Mouse (Mus musculus) MEL (cell line): ENCODE data around the gene Sugp2. TPM values are rescaled to one million over a fixed set of nuclear protein-coding genes. Genes with fewer than 3 reads are reported as not detected.
A peak's percentile ranks its signal among the peaks of the same experiment; 100 is the strongest.

Experiments
- DNase-seq: peaks from one replicate; pipeline ENCODE4 v3.0.0; 2011; ENCODE audit warnings: low read depth, low spot score
- H3K27ac ChIP-seq: 2 replicates; pipeline ENCODE4 v1.5.1; 2012; ENCODE audit warnings: low read depth, mild to moderate bottlenecking, control low read depth, low read length, moderate library complexity; ENCODE audit not compliant: control insufficient read depth
- H3K27me3 ChIP-seq, 2 experiments: fragments of 150-350 bp in 1 of 2; sonication (generic) in 1 of 2; 2 replicates each; pipeline ENCODE4 v1.6.1; 2012; ENCODE audit warnings: low read length in 2 of 2, mild to moderate bottlenecking in 2 of 2, improper control_type of control experiment in 1 of 2, moderate library complexity in 1 of 2; ENCODE audit not compliant: insufficient read depth in 2 of 2, control insufficient read depth in 1 of 2
- H3K36me3 ChIP-seq, 2 experiments: 2 replicates each; pipeline ENCODE4 v1.6.1; 2012 to 2014; ENCODE audit warnings: low read length in 2 of 2, improper control_type of control experiment in 1 of 2, inconsistent platforms in 1 of 2, mild to moderate bottlenecking in 1 of 2; ENCODE audit not compliant: insufficient read depth in 2 of 2, control insufficient read depth in 1 of 2
- H3K4me1 ChIP-seq, 2 experiments: fragments of 150-350 bp in 1 of 2; sonication (generic) in 1 of 2; 2 replicates each; pipeline ENCODE4 v1.6.1; 2012; ENCODE audit warnings: low read length in 2 of 2, improper control_type of control experiment in 1 of 2, mild to moderate bottlenecking in 1 of 2; ENCODE audit not compliant: insufficient read depth in 2 of 2, control insufficient read depth in 1 of 2
- H3K4me3 ChIP-seq, 2 experiments: fragments of 150-350 bp in 1 of 2; sonication (generic) in 1 of 2; 2 replicates each; pipeline ENCODE4 v1.5.1; 2012; ENCODE audit warnings: low read depth in 2 of 2, low read length in 2 of 2, mild to moderate bottlenecking in 2 of 2, moderate library complexity in 2 of 2, control low read depth in 1 of 2, improper control_type of control experiment in 1 of 2; ENCODE audit not compliant: control insufficient read depth in 1 of 2, insufficient read depth in 1 of 2
- H3K79me2 ChIP-seq: 2 replicates; pipeline ENCODE4 v1.6.1; 2012; ENCODE audit warnings: mild to moderate bottlenecking, low read length, moderate library complexity; ENCODE audit not compliant: control insufficient read depth, poor library complexity, insufficient read depth
- H3K9ac ChIP-seq: 2 replicates; pipeline ENCODE4 v1.6.1; 2012; ENCODE audit warnings: low read depth, mild to moderate bottlenecking, control low read depth, low read length, moderate library complexity; ENCODE audit not compliant: control insufficient read depth, poor library complexity, severe bottlenecking
- H3K9me3 ChIP-seq: fragments of 150-350 bp; sonication (generic); replicated peaks from 2 replicates; pipeline ENCODE4 v1.6.1; 2012; ENCODE audit warnings: mild to moderate bottlenecking, low read length, improper control_type of control experiment, moderate library complexity; ENCODE audit not compliant: insufficient read depth
- CHD1 ChIP-seq: IDR thresholded peaks from 2 replicates; pipeline ENCODE4 v1.6.1; 2012; ENCODE audit warnings: low read depth, mild to moderate bottlenecking, inconsistent platforms, low read length, improper control_type of control experiment
- CHD2 ChIP-seq: IDR thresholded peaks from 2 replicates; pipeline ENCODE4 v1.6.1; 2011; ENCODE audit warnings: low read length, improper control_type of control experiment
- CTCF ChIP-seq, 3 experiments: IDR thresholded peaks in 2 of 3; conservative IDR thresholded peaks in 1 of 3; 2 replicates each; pipeline ENCODE4 v1.5.1; 2011 to 2012; ENCODE audit warnings: low read length in 3 of 3, low read depth in 2 of 3, mild to moderate bottlenecking in 2 of 3, improper control_type of control experiment in 1 of 3, inconsistent platforms in 1 of 3, mixed read lengths in 1 of 3, moderate library complexity in 1 of 3; ENCODE audit not compliant: control insufficient read depth in 1 of 3, insufficient read depth in 1 of 3, poor library complexity in 1 of 3, severe bottlenecking in 1 of 3
- EP300 ChIP-seq, 2 experiments: IDR thresholded peaks; 2 replicates each; pipeline ENCODE4 v1.6.1; 2011; ENCODE audit warnings: improper control_type of control experiment in 2 of 2, low read length in 2 of 2, low read depth in 1 of 2, mild to moderate bottlenecking in 1 of 2
- ETS1 ChIP-seq: IDR thresholded peaks from 2 replicates; pipeline ENCODE4 v1.6.1; 2012; ENCODE audit warnings: low read depth, mild to moderate bottlenecking, inconsistent platforms, low read length, improper control_type of control experiment, moderate library complexity
- GABPA ChIP-seq: IDR thresholded peaks from 2 replicates; pipeline ENCODE4 v1.6.1; 2012; ENCODE audit warnings: low read depth, mild to moderate bottlenecking, inconsistent platforms, low read length, improper control_type of control experiment, moderate library complexity
- GATA1 ChIP-seq: IDR thresholded peaks from 2 replicates; pipeline ENCODE4 v1.6.1; 2011; ENCODE audit warnings: low read depth, low read length, improper control_type of control experiment
- JUND ChIP-seq: IDR thresholded peaks from 2 replicates; pipeline ENCODE4 v1.6.1; 2011; ENCODE audit warnings: low read depth, mild to moderate bottlenecking, improper control_type of control experiment, low read length
- MAX ChIP-seq: IDR thresholded peaks from 2 replicates; pipeline ENCODE4 v1.6.1; 2011; ENCODE audit warnings: low read length, improper control_type of control experiment
- MAZ ChIP-seq: IDR thresholded peaks from 2 replicates; pipeline ENCODE4 v1.6.1; 2012; ENCODE audit warnings: low read depth, mild to moderate bottlenecking, inconsistent platforms, low read length, improper control_type of control experiment
- MXI1 ChIP-seq: IDR thresholded peaks from 2 replicates; pipeline ENCODE4 v1.6.1; 2011; ENCODE audit warnings: mild to moderate bottlenecking, low read depth, low read length, improper control_type of control experiment
- MYC ChIP-seq: IDR thresholded peaks from 2 replicates; pipeline ENCODE4 v1.6.1; 2011; ENCODE audit warnings: low read depth, mild to moderate bottlenecking, low read length, improper control_type of control experiment, moderate library complexity
- NELFE ChIP-seq: IDR thresholded peaks from 2 replicates; pipeline ENCODE4 v1.6.1; 2011; ENCODE audit warnings: low read depth, low read length, improper control_type of control experiment
- POLR2A ChIP-seq, 2 experiments: IDR thresholded peaks; 2 replicates each; pipeline ENCODE4 v1.6.1; 2011 to 2012; ENCODE audit warnings: low read length in 2 of 2, mild to moderate bottlenecking in 2 of 2, control low read depth in 1 of 2, improper control_type of control experiment in 1 of 2, low read depth in 1 of 2, moderate library complexity in 1 of 2; ENCODE audit not compliant: control insufficient read depth in 1 of 2, insufficient read depth in 1 of 2, poor library complexity in 1 of 2
- POLR2AphosphoS5 ChIP-seq: IDR thresholded peaks from 2 replicates; pipeline ENCODE4 v1.6.1; 2012; ENCODE audit warnings: low read depth, borderline replicate concordance, mild to moderate bottlenecking, inconsistent platforms, low read length, moderate library complexity, mixed read lengths
- SIN3A ChIP-seq: IDR thresholded peaks from 2 replicates; pipeline ENCODE4 v1.6.1; 2012; ENCODE audit warnings: low read length, improper control_type of control experiment, inconsistent platforms
- SMC3 ChIP-seq: IDR thresholded peaks from 2 replicates; pipeline ENCODE4 v1.6.1; 2011; ENCODE audit warnings: low read depth, low read length, improper control_type of control experiment
- TAL1 ChIP-seq: IDR thresholded peaks from 2 replicates; pipeline ENCODE4 v1.6.1; 2012; ENCODE audit warnings: mild to moderate bottlenecking, inconsistent platforms, low read length, moderate library complexity, mixed read lengths
- TBP ChIP-seq: IDR thresholded peaks from 2 replicates; pipeline ENCODE4 v1.8.0; 2011; ENCODE audit warnings: low read depth, low read length, improper control_type of control experiment
- UBTF ChIP-seq: IDR thresholded peaks from 2 replicates; pipeline ENCODE4 v1.6.1; 2012; ENCODE audit warnings: low read depth, mild to moderate bottlenecking, inconsistent platforms, low read length, improper control_type of control experiment, moderate library complexity, borderline replicate concordance; ENCODE audit not compliant: insufficient read depth
- USF1 ChIP-seq: IDR thresholded peaks from 2 replicates; pipeline ENCODE4 v1.6.1; 2014; ENCODE audit warnings: low read depth, mild to moderate bottlenecking, inconsistent platforms, low read length, improper control_type of control experiment, moderate library complexity
- ZMIZ1 ChIP-seq: IDR thresholded peaks from 2 replicates; pipeline ENCODE4 v1.6.1; 2012; ENCODE audit warnings: low read depth, mild to moderate bottlenecking, inconsistent platforms, low read length, improper control_type of control experiment, moderate library complexity
- polyA plus RNA-seq, 2 experiments: library from polyadenylated mRNA; stranded (reverse) in 1 of 2; unstranded in 1 of 2; fragments of >175 nt in 1 of 2; fragments of >200 nt in 1 of 2; gene quantifications; 2 replicates each; pipeline versions ENCODE4 v1.2.1 to v1.2.4; 2012; ENCODE audit warnings: low replicate concordance in 2 of 2, low read depth in 1 of 2; ENCODE audit not compliant: insufficient read length in 2 of 2, insufficient read depth in 1 of 2, missing spikeins in 1 of 2
- total RNA-seq: library from RNA; depleted of rRNA; stranded (reverse); fragments of 300-350 nt; gene quantifications from 2 replicates; pipeline ENCODE4 v1.2.3, GENCODE M21; 2012

The Sugp2 gene
- total and polyA plus RNA-seq, 3 experiments = 23.9 to 27.4 TPM; not detected in 1

DNA sequence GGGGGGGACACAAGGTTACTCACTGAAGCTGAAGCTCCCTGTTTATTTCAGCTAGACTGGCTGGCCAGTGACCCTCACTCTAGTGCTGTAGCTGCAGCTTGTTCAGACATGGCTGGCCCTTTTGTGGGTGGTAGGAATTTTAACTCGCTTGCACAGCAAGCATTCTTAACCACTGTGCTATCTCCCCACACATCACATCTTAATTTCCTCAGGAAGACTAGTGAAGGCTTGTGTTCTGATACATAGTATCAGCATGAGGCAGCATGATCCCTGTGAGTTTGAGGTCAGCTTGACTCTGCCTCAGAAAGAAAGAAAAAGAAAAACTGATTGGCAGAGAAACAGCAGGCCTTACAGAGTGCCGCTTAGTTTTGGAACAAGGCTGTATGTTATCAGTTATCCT, 3.8 kb downstream of the Sugp2 start (continued):
- TF ChIP-seq JUND = no peak
- TF ChIP-seq, all 39 proteins: peak for 13

GRCm38 (mm10) chr8:70240642-70241041, 6.6 kb downstream of the Sugp2 start:
- Histone ChIP-seq H3K9ac (no peak overlapping the region), H3K36me3 (peaks cover 16 to 22% of the 10 kb centered on the region in 2 experiments), H3K4me1 (peaks cover 8 to 19% of the 10 kb centered on the region in 2 experiments), H3K79me2 (peaks cover 6% of the 10 kb centered on the region), H3K9me3 (no peaks in the 10 kb centered on the region), H3K27me3 (no peaks in the 10 kb centered on the region), H3K4me3 (no peak overlapping the region), H3K27ac (no peak overlapping the region)
- no peak for DNase-seq
- TF ChIP-seq NELFE = no peak
- TF ChIP-seq CTCF (IDR thresholded peaks at IDR 0.05 in 2 of 3, conservative IDR thresholded peaks at IDR 0.05 in 1 of 3; ENCODE audit: control insufficient read depth in 1 of 3, insufficient read depth in 1 of 3, low read depth in 2 of 3, low read length in 3 of 3, poor library complexity in 1 of 3, severe bottlenecking in 1 of 3) = peak in 2 of 3 experiments; percentile 25 to 34; a peak in 3 of 6 replicates

DNA sequence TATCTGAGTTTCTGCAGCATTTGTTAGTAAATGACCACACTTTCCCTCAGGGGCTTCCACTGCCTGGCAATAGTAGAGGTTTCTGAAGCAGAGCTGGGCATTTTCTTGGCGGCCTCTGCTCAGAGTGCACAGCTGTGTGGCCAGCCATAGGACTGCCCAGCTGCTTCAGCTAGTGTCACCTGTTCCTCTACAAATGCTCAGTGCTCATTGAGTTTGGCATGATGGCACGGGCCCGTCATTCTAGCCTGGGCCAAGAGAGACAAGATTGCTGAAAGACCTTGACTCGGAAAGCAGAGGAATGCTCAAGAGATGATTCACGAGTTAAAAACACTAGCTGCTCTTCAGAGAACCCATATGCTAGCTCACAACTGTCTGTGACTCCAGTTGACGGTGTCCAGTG, 12.6 kb downstream of the Sugp2 start:
- Histone ChIP-seq H3K79me2 (peaks cover 3% of the 10 kb centered on the region), H3K27me3 (no peaks in the 10 kb centered on the region), H3K36me3 (peaks cover 0 to 17% of the 10 kb centered on the region in 2 experiments; a peak in 2 of 4 replicates), H3K9me3 (no peaks in the 10 kb centered on the region), H3K4me1 (no peaks in the 10 kb centered on the region), H3K4me3 (no peak overlapping the region), H3K9ac (no peak overlapping the region), H3K27ac (no peak overlapping the region)
- TF ChIP-seq MAZ (no peak), SMC3 (no peak), GATA1 (no peak), MXI1 (no peak), POLR2AphosphoS5 (no peak), POLR2A (IDR thresholded peaks at IDR 0.05; ENCODE audit: control insufficient read depth in 1 of 2, insufficient read depth in 1 of 2, low read depth in 1 of 2, low read length in 2 of 2, poor library complexity in 1 of 2) (no peak), TAL1 (no peak), UBTF (no peak), MAX (no peak), USF1 (no peak), CHD1 (no peak), CHD2 (no peak), ZMIZ1 (no peak), GABPA (no peak), SIN3A (no peak), CTCF (IDR thresholded peaks at IDR 0.05 in 2 of 3, conservative IDR thresholded peaks at IDR 0.05 in 1 of 3; ENCODE audit: control insufficient read depth in 1 of 3, insufficient read depth in 1 of 3, low read depth in 2 of 3, low read length in 3 of 3, poor library complexity in 1 of 3, severe bottlenecking in 1 of 3) (no peak), ETS1 (no peak), TBP (no peak), EP300 (IDR thresholded peaks at IDR 0.05; ENCODE audit: low read depth in 1 of 2, low read length in 2 of 2) (no peak), MYC (no peak)
- no peak for DNase-seq
